Mouse (Mus musculus) midbrain, embryonic 15.5 days (tissue): ENCODE measurements at regions not wholly inside any gene's neighbourhood (a gene's known extent, or its start where the extent isn't known, plus 50 kb on each side); places are given as distances from the start of the nearest gene placed in this dataset.

Source experiments
- ATAC-seq: fragments of 200-750 bp; cut with Nextera tagmentation; replicated peaks from 2 replicates; pipeline ENCODE4 v1.8.0; 2017; ENCODE audit warnings: moderate TSS enrichment
- H3K27ac ChIP-seq: fragments of 300-500 bp; sonication (generic); 2 replicates; pipeline ENCODE4 v1.5.1; 2015; ENCODE audit warnings: mild to moderate bottlenecking, inconsistent platforms
- H3K27me3 ChIP-seq: fragments of 300-500 bp; sonication (generic); replicated peaks from 2 replicates; pipeline ENCODE4 v1.6.1; 2015; ENCODE audit warnings: inconsistent platforms
- H3K36me3 ChIP-seq: fragments of 300-500 bp; sonication (generic); replicated peaks from 2 replicates; pipeline ENCODE4 v1.6.1; 2015; ENCODE audit warnings: inconsistent platforms
- H3K4me1 ChIP-seq: fragments of 300-500 bp; sonication (generic); 2 replicates; pipeline ENCODE4 v1.6.1; 2015; ENCODE audit warnings: inconsistent platforms
- H3K4me2 ChIP-seq: fragments of 300-500 bp; sonication (generic); 2 replicates; pipeline ENCODE4 v1.6.1; 2015; ENCODE audit warnings: inconsistent platforms, mild to moderate bottlenecking, moderate library complexity
- H3K4me3 ChIP-seq: fragments of 300-500 bp; sonication (generic); 2 replicates; pipeline ENCODE4 v1.5.1; 2015; ENCODE audit warnings: mild to moderate bottlenecking, inconsistent platforms
- H3K9ac ChIP-seq: fragments of 300-500 bp; sonication (generic); 2 replicates; pipeline ENCODE4 v1.6.1; 2015; ENCODE audit warnings: mild to moderate bottlenecking, inconsistent platforms
- H3K9me3 ChIP-seq: fragments of 300-500 bp; sonication (generic); 2 replicates; pipeline ENCODE4 v1.6.1; 2016; ENCODE audit warnings: inconsistent platforms
- WGBS: fragments of 180-500 bp; shearing (Covaris S2); methylation state at CpG from one replicate; pipeline ENCODE4 v1.1.7; 2015; ENCODE audit warnings: mixed read lengths; 5-methylcytosine and 5-hydroxymethylcytosine counted together

DNA sequence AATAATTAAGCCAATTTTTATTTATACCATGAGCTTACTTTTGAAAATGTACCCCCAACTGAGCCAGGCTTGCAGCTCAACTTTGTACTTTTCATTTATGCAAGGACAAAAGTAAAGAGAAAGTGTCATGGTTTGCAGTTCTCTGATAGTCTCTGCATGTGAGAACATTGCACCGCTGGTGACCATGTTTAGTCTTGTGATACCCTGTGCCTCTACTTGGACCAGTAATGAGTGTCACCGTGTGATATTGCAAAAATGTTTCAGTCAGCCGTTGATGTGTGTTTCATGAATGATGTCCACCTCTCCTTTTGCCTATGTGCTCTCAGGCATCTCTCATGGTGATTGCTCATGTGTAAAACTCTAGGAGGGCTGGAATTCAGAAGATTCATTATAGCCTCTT lies 726.6 kb downstream of the Cetn3 start:
- 63% methylated on average over 3 of the region's 3 CpGs for WGBS
- Histone ChIP-seq H3K4me2 (no peak overlapping the region), H3K36me3 (no peaks in the 10 kb centered on the region), H3K4me3 (no peak overlapping the region), H3K9me3 (no peaks in the 10 kb centered on the region), H3K27ac (no peak overlapping the region), H3K27me3 (no peaks in the 10 kb centered on the region), H3K4me1 (no peaks in the 10 kb centered on the region), H3K9ac (no peak overlapping the region)
- ATAC-seq = no peak
